Mouse (Mus musculus): Measurements from ENCODE around the gene Adcy6.

DNA sequence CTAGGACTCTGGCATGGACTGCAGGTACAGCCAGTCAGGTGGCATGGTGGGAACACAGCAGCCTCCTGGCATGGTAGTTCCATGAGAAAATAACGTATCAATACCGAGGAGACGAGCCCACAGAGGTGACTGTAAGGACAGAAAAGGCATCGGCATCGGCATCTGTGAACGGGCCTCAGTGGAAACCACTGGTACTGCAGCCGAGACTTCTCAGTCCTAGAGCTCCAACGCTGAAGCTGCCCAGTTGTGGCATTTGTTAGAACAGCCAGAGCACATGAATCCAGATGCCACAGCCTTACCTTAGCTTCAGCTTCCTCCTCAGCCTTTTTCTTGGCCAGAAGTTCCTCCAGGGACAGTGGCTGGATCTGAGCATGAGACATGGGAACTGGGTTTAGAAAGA, 42.3 kb upstream of the Adcy6 start:
- TF ChIP-seq CTCF (IDR thresholded peaks at IDR 0.05; ENCODE audit: control insufficient read depth, insufficient read depth, insufficient read length) = no peak
- TF ChIP-seq MAX (IDR thresholded peaks at IDR 0.05) = no peak

Data from C2C12 (cell line).